Mouse (Mus musculus) C2C12 (cell line): ENCODE results near the gene Grifin.

Experiments used
- CTCF ChIP-seq: IDR thresholded peaks from one replicate; pipeline ENCODE4 v1.5.1; 2011; ENCODE audit not compliant: control insufficient read depth, insufficient read depth, insufficient read length
- MYOG ChIP-seq: IDR thresholded peaks from one replicate; pipeline ENCODE4 v1.6.1; 2011; ENCODE audit not compliant: control insufficient read depth, insufficient read length; ENCODE audit errors: extremely low read depth

GRCm38 (mm10) chr5:140610273-140611011 is 45.6 kb upstream of the Grifin start:
- TF ChIP-seq CTCF, result no peak
- no peak for TF ChIP-seq MYOG
